Mouse (Mus musculus) bone marrow, adult 2 months (tissue): ENCODE data around the gene Eps8.

Experiments used
- CTCF ChIP-seq: fragments of 200-500 bp; IDR thresholded peaks from 2 replicates; pipeline ENCODE4 v1.5.1; 2011; ENCODE audit warnings: low read length, control low read depth; ENCODE audit not compliant: control insufficient read depth, insufficient read depth
- POLR2A ChIP-seq: fragments of 200-500 bp; IDR thresholded peaks from 2 replicates; pipeline ENCODE4 v1.6.1; 2011; ENCODE audit warnings: low read depth, mild to moderate bottlenecking, control low read depth, low read length, borderline replicate concordance; ENCODE audit not compliant: control insufficient read depth

DNA sequence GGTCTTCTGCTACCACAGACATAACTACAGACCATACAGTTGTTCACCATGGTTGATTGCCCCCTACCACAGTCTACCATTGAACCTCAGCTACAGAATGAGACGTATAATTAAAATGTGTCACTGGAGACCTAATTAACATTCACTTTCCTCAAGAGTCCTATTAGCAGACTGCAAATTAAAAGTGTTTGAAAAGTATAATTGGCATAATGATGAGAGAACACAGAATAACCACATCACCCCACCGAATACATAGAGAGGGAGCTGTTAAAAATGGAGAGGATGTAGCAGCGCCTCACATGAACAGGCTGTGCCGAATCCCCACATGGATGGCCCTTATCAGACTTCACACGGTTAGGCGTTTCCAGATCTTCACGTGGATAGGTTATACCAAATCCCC, 44.8 kb upstream of the Eps8 start:
- no peak for TF ChIP-seq CTCF
- no peak for TF ChIP-seq POLR2A
